Mouse (Mus musculus) hindbrain, embryonic 12.5 days (tissue): Measurements from ENCODE around the gene Gpx1. TPM values are rescaled to one million over a fixed set of nuclear protein-coding genes. Genes with fewer than 3 reads are reported as not detected.

ENCODE experiments used
- ATAC-seq: fragments of 200-750 bp; cut with Nextera tagmentation; 2 replicates; pipeline ENCODE4 v1.8.0; 2017; ENCODE audit warnings: moderate TSS enrichment; ENCODE audit not compliant: low FRiP score
- H3K27ac ChIP-seq: fragments of 300-500 bp; sonication (generic); 2 replicates; pipeline ENCODE4 v1.5.1; 2016; ENCODE audit warnings: mild to moderate bottlenecking
- H3K27me3 ChIP-seq: fragments of 300-500 bp; sonication (generic); 2 replicates; pipeline ENCODE4 v1.6.1; 2016; ENCODE audit warnings: mild to moderate bottlenecking
- H3K36me3 ChIP-seq: fragments of 300-500 bp; sonication (generic); 2 replicates; pipeline ENCODE4 v1.6.1; 2016; ENCODE audit warnings: mild to moderate bottlenecking
- H3K4me1 ChIP-seq: fragments of 300-500 bp; sonication (generic); 2 replicates; pipeline ENCODE4 v1.6.1; 2016
- H3K4me2 ChIP-seq: fragments of 300-500 bp; sonication (generic); replicated peaks from 2 replicates; pipeline ENCODE4 v1.6.1; 2016; ENCODE audit warnings: mild to moderate bottlenecking
- H3K4me3 ChIP-seq: fragments of 300-500 bp; sonication (generic); 2 replicates; pipeline ENCODE4 v1.5.1; 2016; ENCODE audit warnings: mild to moderate bottlenecking
- H3K9ac ChIP-seq: fragments of 300-500 bp; sonication (generic); 2 replicates; pipeline ENCODE4 v1.6.1; 2016; ENCODE audit warnings: mild to moderate bottlenecking, moderate library complexity
- H3K9me3 ChIP-seq: fragments of 300-500 bp; sonication (generic); replicated peaks from 2 replicates; pipeline ENCODE4 v1.6.1; 2016; ENCODE audit warnings: mild to moderate bottlenecking
- WGBS: fragments of 180-500 bp; shearing (Covaris S2); methylation state at CpG from one replicate; pipeline ENCODE4 v1.1.7; 2016; 5-methylcytosine and 5-hydroxymethylcytosine counted together
- polyA plus RNA-seq: library from polyadenylated mRNA; unstranded; fragments of >200 nt; fragmentation: Nextera tagmentation; extraction: Ambion mirVana; gene quantifications from 2 replicates; pipeline ENCODE4 v1.2.1, GENCODE M21; 2016

The Gpx1 gene
- polyA plus RNA-seq, 1 experiment from 2014 or later, result 730 TPM

DNA sequence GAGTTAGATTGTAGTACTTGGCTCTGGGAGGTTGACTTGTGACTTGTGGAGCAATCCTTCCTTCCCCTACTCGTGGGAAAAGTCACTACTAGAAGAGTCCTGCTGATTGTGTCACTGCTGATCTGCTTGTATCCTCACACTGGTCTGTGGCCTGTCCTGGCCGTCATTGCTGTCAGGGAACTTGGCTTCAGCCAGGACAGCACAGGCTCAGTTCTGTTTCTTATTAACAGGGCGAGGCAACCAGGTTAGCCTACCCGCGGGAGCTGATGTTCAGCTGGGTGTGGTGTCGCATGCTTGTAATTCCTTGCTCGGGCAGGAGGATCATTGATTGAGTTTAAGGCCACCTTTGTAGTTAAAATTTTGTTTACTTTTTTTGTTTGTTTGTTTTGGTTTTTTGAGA is 46.3 kb downstream of the Gpx1 start:
- Histone ChIP-seq H3K27me3 (no peaks in the 10 kb centered on the region), H3K9me3 (no peaks in the 10 kb centered on the region), H3K36me3 (peaks cover 93% of the 10 kb centered on the region), H3K27ac (no peak overlapping the region), H3K4me1 (no peaks in the 10 kb centered on the region), H3K9ac (no peak overlapping the region), H3K4me2 (no peak overlapping the region), H3K4me3 (no peak overlapping the region)
- no peak for ATAC-seq
- WGBS, result 86% methylated on average over 7 of the region's 7 CpGs

DNA sequence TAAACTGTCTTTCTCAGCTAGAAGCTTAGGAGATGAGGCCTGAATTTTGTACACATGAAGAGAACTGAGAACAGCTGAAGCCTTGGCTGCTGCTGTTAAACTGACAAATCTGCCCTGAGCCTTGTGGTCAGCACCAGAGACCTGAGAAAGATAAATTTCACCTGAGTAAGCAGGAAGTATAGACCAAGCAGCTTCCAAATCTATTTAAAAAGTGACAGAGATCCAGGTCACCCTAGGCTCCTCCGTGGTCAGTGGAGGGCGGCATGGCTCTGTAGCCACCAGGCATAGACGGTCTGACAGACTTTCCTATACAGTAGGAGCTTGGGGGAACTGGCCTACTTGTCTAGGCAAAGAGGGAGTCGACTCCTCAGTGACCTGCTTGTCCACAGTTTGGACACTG is 48.1 kb downstream of the Gpx1 start:
- peaks cover 90% of the 10 kb centered on the region for H3K36me3 ChIP-seq
- H3K27ac ChIP-seq, result no peak overlapping the region
- 93% methylated on average over 4 of the region's 4 CpGs for whole genome bisulfite sequencing
- ATAC-seq, result no peak
- no peak overlapping the region for H3K9ac ChIP-seq
- no peak overlapping the region for H3K4me3 ChIP-seq
- no peak overlapping the region for H3K4me2 ChIP-seq
- no peaks in the 10 kb centered on the region for H3K4me1 ChIP-seq
- no peaks in the 10 kb centered on the region for H3K9me3 ChIP-seq
- no peaks in the 10 kb centered on the region for H3K27me3 ChIP-seq

DNA sequence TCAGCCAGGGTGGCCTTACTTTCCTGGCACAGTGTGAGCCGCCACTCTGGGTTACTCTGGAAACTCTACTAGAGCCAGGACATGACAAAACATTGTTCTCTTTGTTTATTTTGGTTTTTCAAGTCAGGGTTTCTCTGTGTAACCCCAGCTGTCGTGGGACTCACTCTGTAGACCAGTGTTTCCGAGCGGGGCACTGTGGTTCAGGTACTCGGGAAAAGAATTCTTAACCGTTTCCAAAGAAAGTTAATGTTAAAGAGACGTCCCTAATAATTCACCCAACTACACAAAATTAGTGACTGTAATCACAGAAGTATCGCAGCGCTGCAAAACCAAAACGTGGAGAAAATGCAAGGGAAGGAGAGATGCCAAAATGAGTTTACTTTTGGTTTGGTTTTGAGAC is 49.9 kb downstream of the Gpx1 start:
- no peaks in the 10 kb centered on the region for H3K4me1 ChIP-seq
- H3K36me3 ChIP-seq, result peaks cover 91% of the 10 kb centered on the region
- H3K4me3 ChIP-seq, result no peak overlapping the region
- no peak overlapping the region for H3K9ac ChIP-seq
- no peak for ATAC-seq
- no peak overlapping the region for H3K27ac ChIP-seq
- H3K4me2 ChIP-seq, result no peak overlapping the region
- H3K27me3 ChIP-seq, result no peaks in the 10 kb centered on the region
- H3K9me3 ChIP-seq, result no peaks in the 10 kb centered on the region
- WGBS, result 85% methylated on average over 10 of the region's 10 CpGs

DNA sequence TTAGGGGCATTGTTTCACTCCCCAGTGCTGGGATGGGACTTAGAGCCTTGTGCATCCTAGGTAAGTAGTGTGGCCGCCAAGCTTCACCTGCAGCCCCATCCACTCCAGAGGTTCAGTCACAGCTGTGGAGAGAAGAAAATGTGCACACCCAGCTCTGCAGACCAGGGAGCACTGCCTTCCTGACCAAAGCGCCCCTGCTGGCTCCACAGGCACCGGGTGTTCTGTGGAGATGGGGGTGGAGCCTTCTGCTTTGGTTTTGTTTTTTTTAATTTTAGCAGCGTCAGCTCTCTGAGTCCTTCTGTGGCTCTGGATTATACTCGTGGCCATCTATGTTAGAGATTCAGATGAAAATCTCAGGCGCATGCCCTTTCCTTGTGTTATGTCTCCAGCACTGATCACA is 50.5 kb downstream of the Gpx1 start:
- Histone ChIP-seq H3K27ac (no peak overlapping the region), H3K4me1 (no peaks in the 10 kb centered on the region), H3K4me2 (no peak overlapping the region), H3K36me3 (peaks cover 88% of the 10 kb centered on the region), H3K27me3 (no peaks in the 10 kb centered on the region), H3K4me3 (no peak overlapping the region), H3K9me3 (no peaks in the 10 kb centered on the region), H3K9ac (no peak overlapping the region)
- no peak for ATAC-seq
- WGBS, result 88% methylated on average over 6 of the region's 6 CpGs

Other genes with a start within 250 kb of the Gpx1 start
- 54.3 and 58.6 TPM in 2 replicates for gene Apeh, start 244.3 kb upstream of the Gpx1 start, polyA plus RNA-seq
- 5.4 and 6.1 TPM in 2 replicates for gene Bsn, start 148.5 kb upstream of the Gpx1 start, polyA plus RNA-seq
- 74.7 and 80.4 TPM in 2 replicates for gene Dag1, start 74.9 kb upstream of the Gpx1 start, polyA plus RNA-seq
- 79.1 and 81.7 TPM in 2 replicates for gene Nicn1, start 48.5 kb upstream of the Gpx1 start, polyA plus RNA-seq
- gene Amt, start 42.0 kb upstream of the Gpx1 start, polyA plus RNA-seq, result 22.1 and 25.9 TPM in 2 replicates
- gene Rhoa, start 32.8 kb upstream of the Gpx1 start, polyA plus RNA-seq, result 332 and 340 TPM in 2 replicates
- gene Tcta, start 32.7 kb upstream of the Gpx1 start, polyA plus RNA-seq, result 43.0 and 44.2 TPM in 2 replicates
- 133 and 137 TPM in 2 replicates for gene Usp4, start 8.9 kb downstream of the Gpx1 start, polyA plus RNA-seq
- 1.7 and 2.5 TPM in 2 replicates for gene 1700102P08Rik, start 53.9 kb downstream of the Gpx1 start, polyA plus RNA-seq
- gene Ccdc36, start 89.6 kb downstream of the Gpx1 start, polyA plus RNA-seq, result 1.2 and 1.3 TPM in 2 replicates
- not detected in 2 replicates for gene BC048562, start 97.6 kb downstream of the Gpx1 start, polyA plus RNA-seq
- 47.2 and 49.7 TPM in 2 replicates for gene Ccdc71, start 121.6 kb downstream of the Gpx1 start, polyA plus RNA-seq
- 57.7 and 57.9 TPM in 2 replicates for gene Klhdc8b, start 122.7 kb downstream of the Gpx1 start, polyA plus RNA-seq
- gene Lamb2, start 140.8 kb downstream of the Gpx1 start, polyA plus RNA-seq, result 44.1 and 44.8 TPM in 2 replicates
- gene Usp19, start 151.7 kb downstream of the Gpx1 start, polyA plus RNA-seq, result 107 and 112 TPM in 2 replicates
- 82.9 and 94.0 TPM in 2 replicates for gene Qars, start 168.8 kb downstream of the Gpx1 start, polyA plus RNA-seq
- gene Qrich1, start 177.9 kb downstream of the Gpx1 start, polyA plus RNA-seq, result 162 and 171 TPM in 2 replicates
- gene Impdh2, start 221.4 kb downstream of the Gpx1 start, polyA plus RNA-seq, result 128 and 131 TPM in 2 replicates
- gene Ndufaf3, start 228.5 kb downstream of the Gpx1 start, polyA plus RNA-seq, result 53.4 and 57.0 TPM in 2 replicates
- 232 and 248 TPM in 2 replicates for gene Dalrd3, start 231.0 kb downstream of the Gpx1 start, polyA plus RNA-seq
- gene Wdr6, start 239.8 kb downstream of the Gpx1 start, polyA plus RNA-seq, result 290 and 293 TPM in 2 replicates